Mouse (Mus musculus): ENCODE measurements around the gene Pes1.

DNA sequence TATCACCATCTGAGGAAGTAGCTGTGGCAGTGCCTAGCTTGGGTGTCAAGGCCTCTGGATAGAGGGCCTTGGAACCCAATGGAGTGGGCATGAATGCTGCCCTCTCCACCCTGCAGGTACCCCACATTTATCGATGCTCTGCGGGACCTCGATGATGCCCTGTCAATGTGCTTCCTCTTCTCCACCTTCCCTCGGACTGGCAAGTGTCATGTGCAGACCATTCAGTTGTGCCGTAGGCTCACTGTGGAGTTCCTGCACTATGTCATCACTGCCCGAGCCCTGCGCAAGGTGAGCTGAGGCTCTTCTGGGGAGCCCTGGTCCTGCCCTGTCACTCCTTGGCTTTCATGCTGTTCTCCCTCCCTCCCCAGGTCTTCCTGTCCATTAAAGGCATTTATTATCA, 9.3 kb downstream of the Pes1 start:
- TF ChIP-seq POLR2A (IDR thresholded peaks at IDR 0.05; ENCODE audit: control insufficient read depth, extremely low read depth, insufficient read depth, low read length, poor library complexity) (no peak), CTCF (IDR thresholded peaks at IDR 0.05; ENCODE audit: borderline replicate concordance, control insufficient read depth, extremely low read depth, insufficient read depth, low read length, poor library complexity) (no peak)
